Mouse (Mus musculus): ENCODE data around the gene Fcer1a.

GRCm38 (mm10) chr1:173265701-173266100 is 38.7 kb upstream of the Fcer1a start, which contains the start of gene Olfr418:
- no peak for TF ChIP-seq POLR2A (IDR thresholded peaks at IDR 0.05; ENCODE audit: insufficient read length, low read depth)
- no peak for TF ChIP-seq SRF (IDR thresholded peaks at IDR 0.05; ENCODE audit: control insufficient read depth, insufficient read length, low read depth)
- TF ChIP-seq TCF12 (IDR thresholded peaks at IDR 0.05; ENCODE audit: insufficient read depth, poor library complexity, severe bottlenecking) = no peak
- TF ChIP-seq MYOG (IDR thresholded peaks at IDR 0.05; ENCODE audit: control insufficient read depth in 1 of 3, insufficient read depth in 1 of 3, insufficient read length in 2 of 3, low read depth in 2 of 3) = no peak
- TF ChIP-seq MAX (IDR thresholded peaks at IDR 0.05; ENCODE audit: low read depth) = no peak
- TF ChIP-seq USF1 (IDR thresholded peaks at IDR 0.05; ENCODE audit: low read depth) = no peak
- TF ChIP-seq E2F4 (IDR thresholded peaks at IDR 0.05; ENCODE audit: insufficient read depth) = no peak
- TF ChIP-seq MYOD1 (IDR thresholded peaks at IDR 0.05; ENCODE audit: control insufficient read depth in 1 of 3, insufficient read length in 2 of 3, low read depth in 2 of 3) = no peak
- no peak for TF ChIP-seq CEBPB (IDR thresholded peaks at IDR 0.05; ENCODE audit: insufficient read depth, poor library complexity, severe bottlenecking)
